Mouse (Mus musculus) forebrain, embryonic 12.5 days (tissue): ENCODE results near the gene Gm13695. TPM values are rescaled to one million over a fixed set of nuclear protein-coding genes. Genes with fewer than 3 reads are reported as not detected.
"Not testable (repeated sequence)": the region's sequence is repeated elsewhere in the genome, so short reads cannot be mapped to it uniquely, and the experiment has no call there.

Experiments used
- ATAC-seq: fragments of 200-750 bp; cut with Nextera tagmentation; 2 replicates; pipeline ENCODE4 v1.8.0; 2017; ENCODE audit warnings: moderate TSS enrichment; ENCODE audit not compliant: low FRiP score
- H3K27ac ChIP-seq: fragments of 300-500 bp; sonication (generic); 2 replicates; pipeline ENCODE4 v1.5.1; 2016; ENCODE audit warnings: mild to moderate bottlenecking
- H3K27me3 ChIP-seq: fragments of 300-500 bp; sonication (generic); 2 replicates; pipeline ENCODE4 v1.6.1; 2016; ENCODE audit warnings: mild to moderate bottlenecking
- H3K36me3 ChIP-seq: fragments of 300-500 bp; sonication (generic); replicated peaks from 2 replicates; pipeline ENCODE4 v1.6.1; 2016; ENCODE audit warnings: mild to moderate bottlenecking
- H3K4me1 ChIP-seq: fragments of 300-500 bp; sonication (generic); 2 replicates; pipeline ENCODE4 v1.6.1; 2016
- H3K4me2 ChIP-seq: fragments of 300-500 bp; sonication (generic); 2 replicates; pipeline ENCODE4 v1.6.1; 2016; ENCODE audit warnings: mild to moderate bottlenecking, moderate library complexity
- H3K4me3 ChIP-seq: fragments of 300-500 bp; sonication (generic); replicated peaks from 2 replicates; pipeline ENCODE4 v1.5.1; 2016; ENCODE audit warnings: mild to moderate bottlenecking
- H3K9ac ChIP-seq: fragments of 300-500 bp; sonication (generic); 2 replicates; pipeline ENCODE4 v1.6.1; 2016; ENCODE audit warnings: mild to moderate bottlenecking
- H3K9me3 ChIP-seq: fragments of 300-500 bp; sonication (generic); 2 replicates; pipeline ENCODE4 v1.6.1; 2016
- WGBS: fragments of 180-500 bp; shearing (Covaris S2); methylation state at CpG from one replicate; pipeline ENCODE4 v1.1.7; 2016; 5-methylcytosine and 5-hydroxymethylcytosine counted together
- polyA plus RNA-seq: library from polyadenylated mRNA; unstranded; fragments of >200 nt; fragmentation: Nextera tagmentation; extraction: Ambion mirVana; gene quantifications from 2 replicates; pipeline ENCODE4 v1.2.1, GENCODE M21; 2016

The Gm13695 gene
- polyA plus RNA-seq, 1 experiment from 2014 or later = not detected

DNA sequence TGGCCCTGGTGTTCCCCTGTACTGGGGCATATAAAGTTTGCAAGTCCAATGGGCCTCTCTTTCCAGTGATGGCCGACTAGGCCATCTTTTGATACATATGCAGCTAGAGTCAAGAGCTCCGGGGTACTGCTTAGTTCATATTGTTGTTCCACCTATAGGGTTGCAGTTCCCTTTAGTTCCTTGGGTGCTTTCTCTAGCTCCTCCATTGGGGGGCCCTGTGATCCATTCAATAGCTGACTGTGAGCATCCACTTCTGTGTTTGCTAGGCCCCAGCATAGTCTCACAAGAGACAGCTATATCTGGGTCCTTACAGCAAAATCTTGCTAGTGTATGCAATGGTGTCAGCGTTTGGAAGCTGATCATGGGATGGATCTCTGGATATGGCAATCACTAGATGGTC, 27.4 kb downstream of the Gm13695 start:
- H3K9me3 ChIP-seq, H3K36me3 ChIP-seq, H3K27ac ChIP-seq, H3K9ac ChIP-seq, H3K4me2 ChIP-seq, H3K4me1 ChIP-seq, H3K4me3 ChIP-seq, ATAC-seq, H3K27me3 ChIP-seq: not testable (repeated sequence)
- 89% methylated on average over 3 of the region's 3 CpGs for WGBS

DNA sequence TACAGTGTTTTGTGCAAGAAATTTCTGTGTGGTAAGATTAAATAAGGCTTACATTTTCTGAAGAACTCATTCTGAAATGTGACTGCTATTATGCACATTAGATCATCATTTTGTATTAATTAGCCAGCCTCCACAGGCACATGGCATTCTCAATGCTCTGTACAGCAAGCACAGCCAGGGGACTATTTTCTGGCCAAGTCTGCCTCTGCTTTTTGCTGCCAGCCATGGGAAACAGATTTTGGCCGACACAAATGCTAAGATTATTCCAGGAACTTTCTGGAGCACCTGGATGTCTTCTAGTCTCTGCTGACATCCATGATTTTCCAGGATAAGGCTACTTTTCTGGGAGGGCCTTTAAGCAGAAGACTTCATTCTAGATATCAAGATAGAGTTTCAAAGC, 41.8 kb downstream of the Gm13695 start:
- Histone ChIP-seq H3K4me3 (no peak overlapping the region), H3K27ac (no peak overlapping the region), H3K9ac (no peak overlapping the region), H3K36me3 (no peaks in the 10 kb centered on the region), H3K27me3 (no peaks in the 10 kb centered on the region), H3K4me2 (no peak overlapping the region), H3K9me3 (no peaks in the 10 kb centered on the region), H3K4me1 (no peaks in the 10 kb centered on the region)
- WGBS = 81% methylated on average over 1 of the region's 1 CpGs
- ATAC-seq = no peak

DNA sequence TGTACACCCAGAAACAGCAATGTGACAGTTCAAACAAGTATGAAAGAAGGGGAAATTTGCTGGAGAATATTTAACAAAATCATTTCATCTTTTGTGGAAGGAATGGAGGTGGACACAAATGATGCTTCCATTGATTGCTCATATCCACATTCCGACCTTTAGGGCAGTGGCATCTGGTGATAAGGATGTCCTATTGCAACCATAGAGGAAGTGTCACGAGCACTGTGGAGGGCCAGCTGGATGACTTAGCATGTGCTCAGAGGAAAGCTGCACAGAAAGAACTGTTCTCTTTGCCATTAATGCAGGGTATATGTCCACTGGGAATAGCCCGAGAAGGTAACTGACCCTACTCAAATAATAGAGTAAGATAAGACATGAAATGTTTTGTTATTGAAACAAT, 42.7 kb downstream of the Gm13695 start:
- WGBS = 84% methylated on average over 3 of the region's 3 CpGs
- H3K27me3 ChIP-seq = no peaks in the 10 kb centered on the region
- ATAC-seq = no peak
- no peaks in the 10 kb centered on the region for H3K36me3 ChIP-seq
- H3K9ac ChIP-seq = no peak overlapping the region
- no peak overlapping the region for H3K27ac ChIP-seq
- H3K4me2 ChIP-seq = no peak overlapping the region
- no peaks in the 10 kb centered on the region for H3K4me1 ChIP-seq
- H3K9me3 ChIP-seq = no peaks in the 10 kb centered on the region
- H3K4me3 ChIP-seq = no peak overlapping the region

DNA sequence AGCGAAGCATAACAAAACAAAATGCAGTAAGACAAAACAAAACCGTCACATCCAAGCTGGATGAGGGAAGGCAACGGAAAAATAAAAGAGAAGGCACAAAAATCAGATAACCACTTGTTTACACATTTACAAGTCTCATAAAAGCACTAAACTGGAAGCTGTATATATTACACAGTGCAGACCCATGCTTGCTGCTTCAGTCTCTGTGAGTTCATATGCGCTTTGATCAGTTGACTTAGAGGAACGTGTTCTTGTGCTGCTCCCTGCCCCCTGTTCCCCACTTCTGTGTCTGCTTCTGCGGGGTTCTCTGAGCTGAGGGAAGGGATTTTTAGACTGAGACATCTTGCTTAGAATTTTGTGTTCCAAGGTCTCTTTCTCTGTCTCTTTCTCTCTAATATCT, 47.5 kb downstream of the Gm13695 start:
- Histone ChIP-seq H3K4me2 (no peak overlapping the region), H3K9ac (no peak overlapping the region), H3K4me3 (no peak overlapping the region), H3K4me1 (no peaks in the 10 kb centered on the region), H3K27ac (no peak overlapping the region), H3K9me3 (no peaks in the 10 kb centered on the region), H3K27me3 (no peaks in the 10 kb centered on the region), H3K36me3 (no peaks in the 10 kb centered on the region)
- 84% methylated on average over 6 of the region's 6 CpGs for WGBS
- no peak for ATAC-seq

DNA sequence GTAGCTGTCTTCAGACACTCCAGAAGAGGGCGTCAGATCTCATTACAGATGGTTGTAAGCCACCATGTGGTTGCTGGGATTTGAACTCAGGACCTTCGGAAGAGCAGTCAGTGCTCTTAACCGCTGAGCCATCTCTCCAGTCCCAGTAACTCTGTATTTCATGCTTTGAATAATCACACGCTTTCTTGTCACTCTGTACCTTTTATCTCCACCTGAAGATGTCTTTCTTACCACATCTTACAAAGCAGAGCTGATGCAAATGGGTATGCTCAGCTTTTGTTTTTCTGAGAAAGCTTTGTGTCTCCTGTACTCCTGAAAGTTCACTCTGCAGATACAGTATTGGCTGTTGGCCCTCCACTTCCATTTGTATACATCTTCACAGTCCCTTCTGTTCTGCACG, 49.2 kb downstream of the Gm13695 start:
- H3K36me3 ChIP-seq, H3K9me3 ChIP-seq, H3K27ac ChIP-seq, H3K4me3 ChIP-seq, ATAC-seq, H3K4me2 ChIP-seq, H3K27me3 ChIP-seq, H3K4me1 ChIP-seq, H3K9ac ChIP-seq: not testable (repeated sequence)
- 82% methylated on average over 5 of the region's 5 CpGs for WGBS

DNA sequence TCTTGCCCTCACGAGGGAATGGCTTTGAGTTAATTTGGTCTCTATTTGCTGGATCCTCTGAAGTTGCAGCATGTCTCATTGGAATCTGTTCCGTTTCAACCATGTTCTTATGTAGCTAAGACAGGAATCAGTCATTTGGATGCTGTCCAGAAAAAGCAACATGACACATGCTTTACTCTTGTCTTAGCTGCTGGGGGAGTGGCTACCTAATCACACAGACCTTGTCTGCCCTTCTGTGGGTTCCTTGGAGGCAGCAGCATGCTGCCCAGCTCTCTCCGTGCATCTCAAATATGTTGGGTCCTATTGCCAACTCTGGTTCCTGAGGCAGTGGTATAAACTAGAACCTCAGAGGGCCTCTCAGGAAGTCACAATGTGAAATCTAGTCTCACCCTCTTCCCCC, 51.2 kb downstream of the Gm13695 start:
- Histone ChIP-seq H3K9me3 (no peaks in the 10 kb centered on the region), H3K27ac (no peak overlapping the region), H3K27me3 (no peaks in the 10 kb centered on the region), H3K36me3 (no peaks in the 10 kb centered on the region), H3K9ac (no peak overlapping the region), H3K4me3 (no peak overlapping the region), H3K4me1 (no peaks in the 10 kb centered on the region), H3K4me2 (no peak overlapping the region)
- WGBS = 83% methylated on average over 3 of the region's 3 CpGs
- ATAC-seq = no peak

Other genes starting within 250 kb of the Gm13695 start
- gene Itgav, start 242.9 kb upstream of the Gm13695 start, polyA plus RNA-seq = 44.4 and 46.5 TPM in 2 replicates
- 57.9 and 68.7 TPM in 2 replicates for gene Fam171b, start 154.7 kb upstream of the Gm13695 start, polyA plus RNA-seq
- gene Zswim2, start 26.1 kb upstream of the Gm13695 start, polyA plus RNA-seq = not detected in 2 replicates
- not detected in 2 replicates for gene Gm13698, start 11.6 kb upstream of the Gm13695 start, polyA plus RNA-seq
- gene Gm13693, start 5.8 kb upstream of the Gm13695 start, polyA plus RNA-seq = not detected in 2 replicates
- gene Gm13696, start 5.8 kb downstream of the Gm13695 start, polyA plus RNA-seq = not detected in 2 replicates
- gene Gm13694, start 11.6 kb downstream of the Gm13695 start, polyA plus RNA-seq = not detected in 2 replicates
- gene Gm13697, start 17.4 kb downstream of the Gm13695 start, polyA plus RNA-seq = not detected in 2 replicates
- gene Gm13691, start 23.2 kb downstream of the Gm13695 start, polyA plus RNA-seq = not detected in 2 replicates